Mouse (Mus musculus): ENCODE data around the gene Ccpg1os. TPM values are rescaled to one million over a fixed set of nuclear protein-coding genes. Genes with fewer than 3 reads are reported as not detected.

Gene Ccpg1os
- 6.7 and 9.1 TPM in 2 replicates for polyA plus RNA-seq (2012; rRNA removed)

GRCm38 (mm10) chr9:72985250-72986220 is at the start of gene Ccpg1os, which contains the start of gene Ccpg1:
TSS of gene Ccpg1os (minus strand) at chr9:72985382.
TSS of gene Ccpg1 (plus strand) at chr9:72985429.

GRCm38 (mm10) chr9:72958521-72959450 is 26.4 kb downstream of the Ccpg1os start, which contains the start of the genes Dyx1c1 and Gm44503:
TSS of gene Dyx1c1 (plus strand) at chr9:72958785.
TSS of gene Gm44503 (plus strand) at chr9:72958852.

Other genes with a start within 250 kb of the Ccpg1os start
- 0.08 and 0.28 TPM in 2 replicates for gene Prtg, start 178.5 kb downstream of the Ccpg1os start, polyA plus RNA-seq (2012; rRNA removed)
- gene Pygo1, start 59.7 kb downstream of the Ccpg1os start, polyA plus RNA-seq (2012; rRNA removed): 0.20 and 0.23 TPM in 2 replicates
- gene Dyx1c1, start 26.6 kb downstream of the Ccpg1os start, polyA plus RNA-seq (2012; rRNA removed): not detected in 2 replicates
- gene Gm44503, start 26.5 kb downstream of the Ccpg1os start, polyA plus RNA-seq (2012; rRNA removed): not detected in 2 replicates
- gene Ccpg1, start within 50 bp of the Ccpg1os start, polyA plus RNA-seq (2012; rRNA removed): 4.8 and 5.4 TPM in 2 replicates
- gene Pigb, start 55.0 kb upstream of the Ccpg1os start, polyA plus RNA-seq (2012; rRNA removed): 6.1 and 7.9 TPM in 2 replicates
- 11.4 and 12.8 TPM in 2 replicates for gene Rab27a, start 59.5 kb upstream of the Ccpg1os start, polyA plus RNA-seq (2012; rRNA removed)
- 0.69 and 1.2 TPM in 2 replicates for gene Khdc3, start 116.5 kb upstream of the Ccpg1os start, polyA plus RNA-seq (2012; rRNA removed)
- gene Gm20509, start 117.1 kb upstream of the Ccpg1os start, polyA plus RNA-seq (2012; rRNA removed): not detected in 2 replicates
- gene Rsl24d1, start 128.0 kb upstream of the Ccpg1os start, polyA plus RNA-seq (2012; rRNA removed): 6.4 and 7.3 TPM in 2 replicates

Measured in colon, adult 2 months (tissue).